Mouse (Mus musculus): Measurements from ENCODE around the gene Nmb. TPM values are rescaled to one million over a fixed set of nuclear protein-coding genes. Genes with fewer than 3 reads are reported as not detected.

The Nmb gene
- total RNA-seq, 1 experiment: 17.4 TPM

DNA sequence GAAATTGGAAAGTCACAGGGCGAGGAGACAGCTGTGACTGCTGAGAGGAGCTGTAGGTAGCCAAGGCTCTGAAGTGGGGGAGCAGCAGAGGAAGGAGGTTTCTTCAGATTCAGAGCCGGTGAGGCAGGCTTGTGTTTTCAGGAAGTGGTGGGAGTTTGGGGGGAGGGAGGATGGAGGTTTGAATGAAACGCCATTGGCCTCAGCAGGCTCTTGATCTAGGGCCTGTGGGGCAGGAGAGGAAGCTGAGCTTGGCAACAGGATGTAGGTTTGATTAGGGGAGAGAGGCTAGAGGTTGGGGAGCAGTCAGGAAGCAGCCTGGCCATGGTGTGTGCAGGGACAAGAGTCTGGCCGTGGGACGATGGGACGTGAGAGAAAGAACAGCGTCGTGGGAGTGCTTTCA is 40.0 kb downstream of the Nmb start:
- in situ Hi-C loops (cut with MboI; ENCODE audit: low sequenced_read_pairs in 2 of 2, unreplicated experiment in 2 of 2): no loop called here
- Histone ChIP-seq H3K36me3 (ENCODE audit: control insufficient read depth, insufficient read depth, low read length, poor library complexity, severe bottlenecking) (no peaks in the 10 kb centered on the region), H3K27ac (ENCODE audit: insufficient read depth, low read depth, low read length, poor library complexity, severe bottlenecking) (no peak overlapping the region), H3K9me3 (ENCODE audit: control insufficient read depth, insufficient read depth, low read depth, low read length) (no peaks in the 10 kb centered on the region), H3K4me1 (ENCODE audit: control insufficient read depth in 2 of 2, insufficient read depth in 2 of 2, low read length in 2 of 2, poor library complexity in 1 of 2) (peaks cover 0 to 6% of the 10 kb centered on the region in 2 experiments; a peak in 1 of 4 replicates), H3K4me3 (ENCODE audit: insufficient read depth in 1 of 2, low read depth in 1 of 2, low read length in 2 of 2, poor library complexity in 1 of 2, severe bottlenecking in 1 of 2) (no peak overlapping the region), H3K9ac (ENCODE audit: insufficient read depth, low read depth, low read length, poor library complexity, severe bottlenecking) (no peak overlapping the region)
- no peak for TF ChIP-seq HCFC1 (IDR thresholded peaks at IDR 0.05; ENCODE audit: borderline replicate concordance, insufficient read depth, low read length)
- no peak for TF ChIP-seq CHD2 (IDR thresholded peaks at IDR 0.05; ENCODE audit: low read depth, low read length)
- TF ChIP-seq MAFK (IDR thresholded peaks at IDR 0.05; ENCODE audit: insufficient read depth, low read depth, low read length): no peak
- no peak for TF ChIP-seq ZNF384 (IDR thresholded peaks at IDR 0.05; ENCODE audit: low read depth, low read length)
- no peak for TF ChIP-seq ZC3H11A (IDR thresholded peaks at IDR 0.05; ENCODE audit: borderline replicate concordance, low read depth, low read length)
- no peak for DNase-seq (ENCODE audit: low read depth, low spot score)

GRCm38 (mm10) chr7:80864151-80864550 is 40.7 kb downstream of the Nmb start:
- Histone ChIP-seq H3K27ac (ENCODE audit: insufficient read depth, low read depth, low read length, poor library complexity, severe bottlenecking) (no peak overlapping the region), H3K9ac (ENCODE audit: insufficient read depth, low read depth, low read length, poor library complexity, severe bottlenecking) (no peak overlapping the region), H3K36me3 (ENCODE audit: control insufficient read depth, insufficient read depth, low read length, poor library complexity, severe bottlenecking) (no peaks in the 10 kb centered on the region), H3K4me1 (ENCODE audit: control insufficient read depth in 2 of 2, insufficient read depth in 2 of 2, low read length in 2 of 2, poor library complexity in 1 of 2) (peaks cover 0 to 6% of the 10 kb centered on the region in 2 experiments; a peak in 1 of 4 replicates), H3K4me3 (ENCODE audit: insufficient read depth in 1 of 2, low read depth in 1 of 2, low read length in 2 of 2, poor library complexity in 1 of 2, severe bottlenecking in 1 of 2) (no peak overlapping the region), H3K9me3 (ENCODE audit: control insufficient read depth, insufficient read depth, low read depth, low read length) (no peaks in the 10 kb centered on the region)
- TF ChIP-seq HCFC1 (IDR thresholded peaks at IDR 0.05; ENCODE audit: borderline replicate concordance, insufficient read depth, low read length) (no peak), ZC3H11A (IDR thresholded peaks at IDR 0.05; ENCODE audit: borderline replicate concordance, low read depth, low read length) (no peak)
- no peak for DNase-seq (ENCODE audit: low read depth, low spot score)
- in situ Hi-C loops (cut with MboI; ENCODE audit: low sequenced_read_pairs in 2 of 2, unreplicated experiment in 2 of 2): no loop called here

DNA sequence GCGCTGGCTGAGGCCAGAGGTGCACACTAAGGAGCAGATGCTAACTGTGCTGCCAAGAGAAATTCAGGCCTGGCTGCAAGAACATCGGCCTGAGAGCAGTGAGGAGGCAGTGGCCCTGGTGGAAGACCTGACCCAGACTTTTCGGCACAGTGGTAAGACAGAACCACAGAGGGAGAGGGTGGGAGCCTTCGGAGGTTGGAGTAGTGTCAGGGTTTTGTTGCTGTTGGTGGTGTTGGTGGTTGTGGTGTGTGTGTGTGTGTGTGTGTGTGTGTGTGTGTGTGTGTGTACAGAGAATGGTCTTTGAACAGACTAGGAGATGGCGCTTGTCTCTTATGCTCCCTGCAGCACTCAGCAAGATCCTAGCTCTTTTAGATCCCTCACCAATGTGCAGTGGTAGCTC is 41.4 kb downstream of the Nmb start:
- TF ChIP-seq ZC3H11A (IDR thresholded peaks at IDR 0.05; ENCODE audit: borderline replicate concordance, low read depth, low read length) (no peak), MAFK (IDR thresholded peaks at IDR 0.05; ENCODE audit: insufficient read depth, low read depth, low read length) (no peak), HCFC1 (IDR thresholded peaks at IDR 0.05; ENCODE audit: borderline replicate concordance, insufficient read depth, low read length) (no peak), ZNF384 (IDR thresholded peaks at IDR 0.05; ENCODE audit: low read depth, low read length) (no peak), CHD2 (IDR thresholded peaks at IDR 0.05; ENCODE audit: low read depth, low read length) (no peak)
- Histone ChIP-seq H3K27ac (ENCODE audit: insufficient read depth, low read depth, low read length, poor library complexity, severe bottlenecking) (no peak overlapping the region), H3K36me3 (ENCODE audit: control insufficient read depth, insufficient read depth, low read length, poor library complexity, severe bottlenecking) (no peaks in the 10 kb centered on the region), H3K9ac (ENCODE audit: insufficient read depth, low read depth, low read length, poor library complexity, severe bottlenecking) (no peak overlapping the region), H3K4me3 (ENCODE audit: insufficient read depth in 1 of 2, low read depth in 1 of 2, low read length in 2 of 2, poor library complexity in 1 of 2, severe bottlenecking in 1 of 2) (no peak overlapping the region), H3K9me3 (ENCODE audit: control insufficient read depth, insufficient read depth, low read depth, low read length) (no peaks in the 10 kb centered on the region), H3K4me1 (ENCODE audit: control insufficient read depth in 2 of 2, insufficient read depth in 2 of 2, low read length in 2 of 2, poor library complexity in 1 of 2) (peaks cover 0 to 6% of the 10 kb centered on the region in 2 experiments; a peak in 1 of 4 replicates)
- in situ Hi-C loops (cut with MboI; ENCODE audit: low sequenced_read_pairs in 2 of 2, unreplicated experiment in 2 of 2): no loop called here
- no peak for DNase-seq (ENCODE audit: low read depth, low spot score)

GRCm38 (mm10) chr7:80862475-80862874 is 42.4 kb downstream of the Nmb start:
- in situ Hi-C loops (cut with MboI; ENCODE audit: low sequenced_read_pairs in 2 of 2, unreplicated experiment in 2 of 2): no loop called here
- DNase-seq (ENCODE audit: low read depth, low spot score): no peak
- Histone ChIP-seq H3K9ac (ENCODE audit: insufficient read depth, low read depth, low read length, poor library complexity, severe bottlenecking) (no peak overlapping the region), H3K36me3 (ENCODE audit: control insufficient read depth, insufficient read depth, low read length, poor library complexity, severe bottlenecking) (no peaks in the 10 kb centered on the region), H3K27ac (ENCODE audit: insufficient read depth, low read depth, low read length, poor library complexity, severe bottlenecking) (no peak overlapping the region), H3K9me3 (ENCODE audit: control insufficient read depth, insufficient read depth, low read depth, low read length) (no peaks in the 10 kb centered on the region), H3K4me3 (ENCODE audit: insufficient read depth in 1 of 2, low read depth in 1 of 2, low read length in 2 of 2, poor library complexity in 1 of 2, severe bottlenecking in 1 of 2) (no peak overlapping the region), H3K4me1 (ENCODE audit: control insufficient read depth in 2 of 2, insufficient read depth in 2 of 2, low read length in 2 of 2, poor library complexity in 1 of 2) (peaks cover 0 to 6% of the 10 kb centered on the region in 2 experiments; a peak in 1 of 4 replicates)
- TF ChIP-seq ZNF384 (IDR thresholded peaks at IDR 0.05; ENCODE audit: low read depth, low read length): no peak
- TF ChIP-seq HCFC1 (IDR thresholded peaks at IDR 0.05; ENCODE audit: borderline replicate concordance, insufficient read depth, low read length): no peak
- no peak for TF ChIP-seq ZC3H11A (IDR thresholded peaks at IDR 0.05; ENCODE audit: borderline replicate concordance, low read depth, low read length)
- TF ChIP-seq CHD2 (IDR thresholded peaks at IDR 0.05; ENCODE audit: low read depth, low read length): no peak
- no peak for TF ChIP-seq MAFK (IDR thresholded peaks at IDR 0.05; ENCODE audit: insufficient read depth, low read depth, low read length)

DNA sequence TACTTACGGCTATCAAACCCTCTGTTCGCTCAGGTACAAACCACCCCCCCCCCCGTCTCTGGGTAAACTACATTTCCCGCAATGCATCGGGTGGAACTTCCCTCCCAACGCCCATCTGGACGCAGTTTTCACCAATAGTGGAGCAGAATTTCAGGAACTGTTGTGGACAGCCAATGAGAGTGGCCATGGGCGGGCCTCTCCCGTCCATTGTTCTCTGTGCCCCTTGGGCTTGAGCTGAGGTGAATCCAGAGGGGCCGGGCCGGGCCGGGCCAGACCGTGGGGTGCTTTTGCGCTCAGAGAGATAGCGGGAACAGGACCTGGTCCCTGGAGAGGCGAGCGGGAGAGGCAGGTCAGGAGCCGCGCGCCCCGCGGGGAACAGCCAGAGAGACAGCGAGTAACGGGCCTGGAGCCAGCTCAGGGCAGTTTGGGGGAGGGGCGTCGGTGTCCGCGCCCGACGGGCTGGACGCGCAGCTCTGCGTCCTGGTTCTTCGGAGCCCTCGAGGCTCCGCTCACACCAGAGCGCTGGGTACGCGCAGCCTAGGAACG is 44.1 kb downstream of the Nmb start, which contains the start of gene Zscan2:
Gene Zscan2 (plus strand): TSS at position 192 of the 546 bp plus-strand sequence.
- H3K27ac ChIP-seq (ENCODE audit: insufficient read depth, low read depth, low read length, poor library complexity, severe bottlenecking): no peak within 1 kb of the TSS
- in situ Hi-C loops (cut with MboI; ENCODE audit: low sequenced_read_pairs in 2 of 2, unreplicated experiment in 2 of 2): no loop called here

More for the DNA sequence above, 44.1 kb downstream of the Nmb start, which contains the start of gene Zscan2:
- peak within 1 kb of the TSS; percentile 61 for H3K9ac ChIP-seq (ENCODE audit: insufficient read depth, low read depth, low read length, poor library complexity, severe bottlenecking)
- peaks cover 0 to 6% of the 10 kb centered on the region in 2 experiments; a peak in 1 of 4 replicates for H3K4me1 ChIP-seq (ENCODE audit: control insufficient read depth in 2 of 2, insufficient read depth in 2 of 2, low read length in 2 of 2, poor library complexity in 1 of 2)
- H3K36me3 ChIP-seq (ENCODE audit: control insufficient read depth, insufficient read depth, low read length, poor library complexity, severe bottlenecking): no peaks in the 10 kb centered on the region
- H3K9me3 ChIP-seq (ENCODE audit: control insufficient read depth, insufficient read depth, low read depth, low read length): no peaks in the 10 kb centered on the region
- peak; percentile 93 for DNase-seq (ENCODE audit: low read depth, low spot score)
- H3K4me3 ChIP-seq (ENCODE audit: insufficient read depth in 1 of 2, low read depth in 1 of 2, low read length in 2 of 2, poor library complexity in 1 of 2, severe bottlenecking in 1 of 2): peak within 1 kb of the TSS; percentile 91 to 96
- TF ChIP-seq HCFC1 (IDR thresholded peaks at IDR 0.05; ENCODE audit: borderline replicate concordance, insufficient read depth, low read length): peak; percentile 92
- no peak for TF ChIP-seq MAFK (IDR thresholded peaks at IDR 0.05; ENCODE audit: insufficient read depth, low read depth, low read length)
- TF ChIP-seq CHD2 (IDR thresholded peaks at IDR 0.05; ENCODE audit: low read depth, low read length): 0 out of 2 replicates have a peak, but pooled peaks have one; percentile 53
